Mouse (Mus musculus): Measurements from ENCODE around the gene Chp2. TPM values are rescaled to one million over a fixed set of nuclear protein-coding genes. Genes with fewer than 3 reads are reported as not detected.

Chp2 gene
- polyA plus RNA-seq, 1 experiment from 2014 or later, result 0.75 TPM

Other genes with a start within 250 kb of the Chp2 start
- gene Cog7, start 237.8 kb upstream of the Chp2 start, polyA plus RNA-seq (2015; fragmentation: Nextera tagmentation; extraction: Ambion mirVana), result 29.1 and 29.5 TPM in 2 replicates
- gene Gga2, start 198.3 kb upstream of the Chp2 start, polyA plus RNA-seq (2015; fragmentation: Nextera tagmentation; extraction: Ambion mirVana), result 89.4 and 95.4 TPM in 2 replicates
- gene Ubfd1, start 152.3 kb upstream of the Chp2 start, polyA plus RNA-seq (2015; fragmentation: Nextera tagmentation; extraction: Ambion mirVana), result 65.3 and 66.2 TPM in 2 replicates
- gene Ears2, start 152.2 kb upstream of the Chp2 start, polyA plus RNA-seq (2015; fragmentation: Nextera tagmentation; extraction: Ambion mirVana), result 18.6 TPM in 2 replicates
- 703 and 789 TPM in 2 replicates for gene Ndufab1, start 117.6 kb upstream of the Chp2 start, polyA plus RNA-seq (2015; fragmentation: Nextera tagmentation; extraction: Ambion mirVana)
- gene Palb2, start 86.5 kb upstream of the Chp2 start, polyA plus RNA-seq (2015; fragmentation: Nextera tagmentation; extraction: Ambion mirVana), result 18.5 and 20.5 TPM in 2 replicates
- gene Dctn5, start 86.5 kb upstream of the Chp2 start, polyA plus RNA-seq (2015; fragmentation: Nextera tagmentation; extraction: Ambion mirVana), result 112 and 118 TPM in 2 replicates
- 147 and 150 TPM in 2 replicates for gene Plk1, start 60.1 kb upstream of the Chp2 start, polyA plus RNA-seq (2015; fragmentation: Nextera tagmentation; extraction: Ambion mirVana)
- 0.89 TPM in 1 of 2 replicates, not detected in the other for gene Ern2, start 33.3 kb upstream of the Chp2 start, polyA plus RNA-seq (2015; fragmentation: Nextera tagmentation; extraction: Ambion mirVana)
- gene Prkcb, start 69.3 kb downstream of the Chp2 start, polyA plus RNA-seq (2015; fragmentation: Nextera tagmentation; extraction: Ambion mirVana), result 3.4 and 5.9 TPM in 2 replicates

Measured in kidney, embryonic 15.5 days (tissue).